Mouse (Mus musculus) stomach, postnatal 0 days (tissue): ENCODE measurements around the gene Map3k14. TPM values are rescaled to one million over a fixed set of nuclear protein-coding genes. Genes with fewer than 3 reads are reported as not detected.

ENCODE experiments used
- ATAC-seq: fragments of 200-750 bp; cut with Nextera tagmentation; 2 replicates; pipeline ENCODE4 v1.8.0; 2017; ENCODE audit not compliant: low FRiP score, low TSS enrichment
- DNase-seq: peaks from one replicate; pipeline ENCODE4 v3.0.0-alpha.2; 2016; ENCODE audit warnings: low spot score
- H3K27ac ChIP-seq: fragments of 300-500 bp; sonication (generic); replicated peaks from 2 replicates; pipeline ENCODE4 v1.5.1; 2014; ENCODE audit warnings: mild to moderate bottlenecking, control low read depth
- H3K27me3 ChIP-seq: fragments of 300-500 bp; sonication (generic); 2 replicates; pipeline ENCODE4 v1.6.1; 2014; ENCODE audit warnings: low read length; ENCODE audit not compliant: control insufficient read depth, insufficient read depth
- H3K36me3 ChIP-seq: fragments of 300-500 bp; sonication (generic); 2 replicates; pipeline ENCODE4 v1.6.1; 2014; ENCODE audit warnings: low read length, mixed read lengths; ENCODE audit not compliant: control insufficient read depth, insufficient read depth
- H3K4me1 ChIP-seq: fragments of 300-500 bp; sonication (generic); replicated peaks from 2 replicates; pipeline ENCODE4 v1.6.1; 2014; ENCODE audit warnings: antibody characterized with exemption; ENCODE audit not compliant: control insufficient read depth, insufficient read depth
- H3K4me2 ChIP-seq: fragments of 300-500 bp; sonication (generic); replicated peaks from 2 replicates; pipeline ENCODE4 v1.6.1; 2014; ENCODE audit warnings: low read depth, mild to moderate bottlenecking, control low read depth, moderate library complexity
- H3K4me3 ChIP-seq: fragments of 300-500 bp; sonication (generic); 2 replicates; pipeline ENCODE4 v1.5.1; 2014; ENCODE audit warnings: low read depth, low read length, control low read depth
- H3K9ac ChIP-seq: fragments of 300-500 bp; sonication (generic); 2 replicates; pipeline ENCODE4 v1.6.1; 2014; ENCODE audit warnings: mild to moderate bottlenecking, low read length, control low read depth, mixed read lengths
- H3K9me3 ChIP-seq: fragments of 300-500 bp; sonication (generic); 2 replicates; pipeline ENCODE4 v1.6.1; 2016; ENCODE audit warnings: low read length; ENCODE audit not compliant: control insufficient read depth
- CTCF ChIP-seq: IDR thresholded peaks from 2 replicates; pipeline ENCODE4 v1.5.1; 2016; ENCODE audit warnings: antibody characterized with exemption, low read depth, mild to moderate bottlenecking, moderate library complexity
- EP300 ChIP-seq: optimal IDR thresholded peaks from 2 replicates; pipeline ENCODE3; 2016; ENCODE audit warnings: antibody characterized with exemption
- WGBS: fragments of 180-500 bp; shearing (Covaris S2); extraction: QIAGEN DNeasy Blood & Tissue Kit; methylation state at CpG from one replicate; pipeline ENCODE4 v1.1.7; 2014; 5-methylcytosine and 5-hydroxymethylcytosine counted together
- polyA plus RNA-seq: library from polyadenylated mRNA; unstranded; fragments of >200 nt; fragmentation: Nextera tagmentation; extraction: Ambion mirVana; gene quantifications from 2 replicates; pipeline ENCODE4 v1.2.1, GENCODE M21; 2015

Gene Map3k14
- polyA plus RNA-seq, 1 experiment from 2014 or later = 1.6 TPM

GRCm38 (mm10) chr11:103219995-103220394, 47.3 kb downstream of the Map3k14 start:
- TF ChIP-seq EP300 (no peak), CTCF (no peak)
- H3K36me3 ChIP-seq = peaks cover 13% of the 10 kb centered on the region
- DNase-seq (no peak), ATAC-seq (no peak)
- no peaks in the 10 kb centered on the region; the same call in 1 of the 2 replicates for H3K4me1 ChIP-seq
- no peak overlapping the region for H3K9ac ChIP-seq
- no peak overlapping the region for H3K4me2 ChIP-seq
- no peak overlapping the region for H3K4me3 ChIP-seq
- 83% methylated on average over 4 of the region's 4 CpGs for WGBS
- no peaks in the 10 kb centered on the region for H3K9me3 ChIP-seq
- H3K27me3 ChIP-seq = no peaks in the 10 kb centered on the region
- no peak overlapping the region for H3K27ac ChIP-seq

GRCm38 (mm10) chr11:103219259-103219658, 48.0 kb downstream of the Map3k14 start:
- no peak for DNase-seq
- Histone ChIP-seq H3K27me3 (no peaks in the 10 kb centered on the region), H3K4me3 (no peak overlapping the region), H3K4me1 (no peaks in the 10 kb centered on the region; the same call in 1 of the 2 replicates), H3K9me3 (no peaks in the 10 kb centered on the region), H3K9ac (no peak overlapping the region), H3K4me2 (no peak overlapping the region), H3K36me3 (peaks cover 10% of the 10 kb centered on the region), H3K27ac (no peak overlapping the region)
- TF ChIP-seq EP300 (no peak), CTCF (no peak)
- WGBS = 86% methylated on average over 5 of the region's 5 CpGs
- ATAC-seq = no peak

- WGBS = 19% methylated on average over 6 of the region's 6 CpGs
- Histone ChIP-seq H3K36me3 (peaks cover 10% of the 10 kb centered on the region), H3K9me3 (no peaks in the 10 kb centered on the region), H3K4me2 (peak overlapping the region; percentile 96), H3K4me1 (no peaks in the 10 kb centered on the region; the same call in 1 of the 2 replicates), H3K27ac (no peak overlapping the region), H3K27me3 (no peaks in the 10 kb centered on the region), H3K4me3 (peak overlapping the region; percentile 48), H3K9ac (peak overlapping the region; percentile 55; the same call in 1 of the 2 replicates)
- no peak; the same call in 1 of the 2 replicates for ATAC-seq
- no peak for DNase-seq
- no peak for TF ChIP-seq CTCF
- TF ChIP-seq EP300 = no peak
Observed at GRCm38 (mm10) chr11:103218517-103218901, 48.8 kb downstream of the Map3k14 start.

- Histone ChIP-seq H3K4me1 (no peaks in the 10 kb centered on the region; the same call in 1 of the 2 replicates), H3K27me3 (no peaks in the 10 kb centered on the region), H3K36me3 (peaks cover 10% of the 10 kb centered on the region), H3K9me3 (no peaks in the 10 kb centered on the region), H3K27ac (no peak within 1 kb of the TSS), H3K4me3 (peak within 1 kb of the TSS; percentile 48), H3K9ac (peak within 1 kb of the TSS; percentile 55), H3K4me2 (peak within 1 kb of the TSS; percentile 96)
- ATAC-seq (peak; percentile 72), DNase-seq (peak; percentile 71)
- WGBS = 1% methylated on average over 45 of the region's 45 CpGs
- TF ChIP-seq CTCF (no peak), EP300 (no peak)
Observed at GRCm38 (mm10) chr11:103217790-103218516, 49.3 kb downstream of the Map3k14 start, which contains the start of gene Spata32. Spata32 (minus strand) TSS chr11:103218432.

- no peak for TF ChIP-seq EP300
- no peak for TF ChIP-seq CTCF
- H3K27me3 ChIP-seq = no peaks in the 10 kb centered on the region
- no peak overlapping the region for H3K4me2 ChIP-seq
- ATAC-seq (no peak), DNase-seq (no peak)
- no peaks in the 10 kb centered on the region; the same call in 1 of the 2 replicates for H3K4me1 ChIP-seq
- no peaks in the 10 kb centered on the region for H3K9me3 ChIP-seq
- no peak overlapping the region for H3K27ac ChIP-seq
- WGBS = 54% methylated on average over 1 of the region's 1 CpGs
- no peak overlapping the region for H3K9ac ChIP-seq
- H3K4me3 ChIP-seq = no peak overlapping the region
- peaks cover 3% of the 10 kb centered on the region for H3K36me3 ChIP-seq
Observed at GRCm38 (mm10) chr11:103215355-103215754, 51.9 kb downstream of the Map3k14 start.

GRCm38 (mm10) chr11:103213712-103214111, 53.6 kb downstream of the Map3k14 start:
- Histone ChIP-seq H3K27ac (no peak overlapping the region), H3K9me3 (no peaks in the 10 kb centered on the region), H3K4me1 (no peaks in the 10 kb centered on the region; the same call in 1 of the 2 replicates), H3K36me3 (no peaks in the 10 kb centered on the region), H3K4me2 (no peak overlapping the region), H3K27me3 (no peaks in the 10 kb centered on the region), H3K4me3 (no peak overlapping the region), H3K9ac (no peak overlapping the region)
- ATAC-seq = no peak
- TF ChIP-seq CTCF (peak; percentile 46), EP300 (no peak)
- DNase-seq = no peak
- 82% methylated on average over 5 of the region's 5 CpGs for WGBS
